Mouse (Mus musculus) testis, postnatal 10 days (tissue): ENCODE measurements around the gene Msi1.
"Not testable (repeated sequence)": the region's sequence is repeated elsewhere in the genome, so short reads cannot be mapped to it uniquely, and the experiment has no call there.

Experiments
- DNase-seq: peaks from one replicate; pipeline ENCODE4 v3.0.0; 2021; ENCODE audit warnings: low spot score

The Msi1 gene

DNA sequence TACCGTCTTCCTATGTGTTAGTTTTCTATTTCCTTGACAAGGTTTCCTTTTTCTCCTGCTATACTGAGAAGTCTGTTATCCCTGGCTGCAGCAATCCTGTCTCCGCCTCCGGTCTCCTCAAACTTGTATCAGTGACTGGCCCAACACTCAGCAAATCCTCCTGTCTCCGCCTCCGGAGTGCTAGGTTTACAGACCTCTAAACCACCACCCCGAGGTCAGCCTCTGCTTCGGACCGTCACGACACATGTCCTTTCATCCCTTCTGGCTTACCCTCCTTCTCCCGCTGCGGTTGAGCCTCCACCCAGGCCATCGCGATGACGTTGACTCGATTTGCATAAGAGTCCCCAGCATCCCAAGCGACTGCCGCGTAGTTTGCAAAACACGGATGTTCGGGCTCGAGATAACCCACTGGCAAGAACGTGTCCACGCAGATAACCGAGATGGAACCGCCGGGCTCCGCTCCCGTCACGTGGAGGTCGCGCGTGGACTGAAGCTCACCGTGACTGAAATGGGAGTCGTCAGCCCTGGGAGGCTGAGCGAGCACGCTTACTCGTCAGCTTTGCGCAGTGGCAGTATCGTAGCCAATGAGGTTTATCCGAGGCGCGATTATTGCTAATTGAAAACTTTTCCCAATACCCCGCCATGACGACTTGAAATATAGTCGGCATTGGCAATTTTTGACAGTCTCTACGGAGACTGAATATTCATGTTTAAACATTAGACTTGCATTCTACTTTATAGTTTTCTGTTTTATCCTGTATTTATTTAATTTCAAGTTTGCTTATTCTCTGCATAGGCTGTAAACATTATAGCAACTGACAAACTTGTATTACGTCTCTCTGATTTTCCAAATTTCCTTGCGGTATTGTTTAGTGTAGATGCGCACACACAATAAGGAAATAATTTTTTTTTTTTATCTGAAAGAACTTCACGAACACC lies 60.6 kb downstream of the Msi1 start:
- peak; percentile 86 for DNase-seq

DNA sequence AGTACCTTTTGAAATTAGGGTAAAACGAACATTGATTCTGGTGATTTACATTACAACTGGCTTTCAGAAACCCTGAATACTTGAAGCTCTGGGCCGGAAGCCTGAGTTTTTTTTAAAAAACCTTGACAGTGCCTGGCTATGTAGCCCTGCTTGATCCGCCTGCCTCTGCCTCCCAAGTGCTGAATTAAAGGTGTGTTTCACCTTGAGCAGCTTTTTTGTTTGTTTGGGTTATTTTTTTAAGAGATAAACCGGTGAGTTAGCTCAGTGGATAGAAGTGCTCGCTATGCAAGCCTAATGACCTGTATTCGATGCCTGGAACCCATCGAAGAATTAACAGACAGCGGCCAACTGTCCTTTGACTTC lies 61.2 kb downstream of the Msi1 start:
- DNase-seq, result no peak

DNA sequence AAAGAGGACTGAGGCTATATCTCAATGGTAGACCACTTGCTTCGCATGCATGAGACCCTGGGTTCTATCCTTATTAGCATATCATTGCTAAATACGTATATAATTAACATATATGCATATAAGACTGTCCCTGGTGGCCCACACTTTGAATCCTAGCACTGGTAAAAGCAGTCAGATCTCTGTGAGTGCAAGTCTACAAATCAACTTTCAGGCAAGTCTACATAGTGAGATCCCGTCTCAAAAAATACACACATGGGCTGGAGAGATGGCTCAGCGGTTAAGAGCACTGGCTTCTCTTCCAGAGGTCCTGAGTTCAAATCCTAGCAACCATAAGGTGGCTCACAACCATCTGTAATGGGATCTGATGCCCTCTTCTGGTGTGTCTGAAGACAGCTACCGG lies 61.7 kb downstream of the Msi1 start:
- no peak for DNase-seq

DNA sequence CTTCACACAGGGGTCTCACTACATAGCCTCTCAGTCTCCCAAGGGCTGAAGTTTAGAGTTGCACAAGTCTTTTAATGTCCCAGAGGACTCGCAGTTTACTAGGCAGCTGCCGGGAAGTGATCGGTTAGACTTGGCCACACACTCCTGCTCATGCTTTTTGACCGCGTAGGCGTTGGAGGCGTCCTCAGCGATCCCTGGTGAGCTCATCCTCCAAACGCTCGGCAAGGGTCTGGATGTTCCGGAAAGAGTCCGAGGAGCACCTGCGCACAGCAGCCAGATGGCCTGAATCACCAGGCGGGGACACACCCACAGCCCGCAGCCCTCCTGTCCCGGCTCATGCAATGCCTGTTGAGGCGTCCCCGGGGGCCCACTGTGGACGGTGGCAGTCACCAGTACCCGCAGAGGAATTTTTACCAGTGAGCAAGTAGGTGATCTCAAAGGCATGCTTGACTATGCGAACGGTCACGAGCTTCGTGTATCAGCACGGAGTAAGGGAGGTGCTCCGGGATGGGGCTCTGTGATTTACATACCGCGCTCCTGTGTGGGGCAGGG lies 62.4 kb downstream of the Msi1 start:
- DNase-seq, result peak; percentile 79

DNA sequence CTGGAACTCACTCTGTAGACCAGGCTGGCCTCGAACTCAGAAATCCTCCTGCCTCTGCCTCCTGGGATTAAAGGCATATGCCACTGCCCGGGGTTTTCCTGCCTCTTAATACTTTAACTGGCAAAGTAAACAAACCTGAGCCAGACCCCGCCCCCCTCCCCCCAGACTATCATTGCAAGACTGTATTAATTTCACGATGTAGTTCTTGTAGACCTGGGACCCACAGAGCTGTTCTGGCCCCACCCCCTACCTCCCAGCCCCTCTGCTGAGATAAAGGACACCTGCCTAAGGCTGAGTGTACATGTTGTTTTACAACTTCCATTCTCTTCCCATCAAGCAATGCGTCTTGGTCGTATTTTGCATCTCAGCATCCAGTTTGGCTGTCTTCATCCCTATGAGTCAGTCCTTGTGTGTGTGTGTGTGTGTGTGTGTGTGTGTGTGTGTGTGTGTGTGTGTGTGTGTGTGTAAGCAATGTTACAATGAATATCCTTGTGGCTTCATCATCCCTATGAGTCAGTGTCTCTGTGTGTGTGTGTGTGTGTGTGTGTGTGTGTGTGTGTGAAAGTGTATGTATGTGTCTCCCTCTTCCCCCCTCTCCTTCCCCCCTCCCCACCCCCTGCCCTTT lies 63.4 kb downstream of the Msi1 start:
- DNase-seq, result peak; percentile 42

DNA sequence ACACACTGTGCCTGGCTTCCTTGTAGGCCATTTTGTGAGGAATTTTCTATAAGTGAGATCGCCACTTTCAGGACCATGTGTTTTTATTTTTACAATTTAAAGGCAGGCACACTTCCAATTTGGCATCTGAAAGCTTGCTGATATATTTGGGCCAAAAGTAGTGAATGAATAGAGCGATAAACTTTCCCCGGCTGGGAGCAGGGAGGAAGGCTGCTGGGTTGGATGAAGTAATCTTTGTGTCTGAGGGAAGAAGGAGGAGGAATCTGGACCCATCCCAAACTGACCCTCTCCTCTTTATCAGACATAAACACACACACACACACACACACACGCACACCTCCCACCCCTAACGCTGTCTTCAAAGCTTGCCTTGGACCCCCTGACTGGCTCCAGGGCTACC lies 64.0 kb downstream of the Msi1 start:
- DNase-seq, result peak; percentile 39

DNA sequence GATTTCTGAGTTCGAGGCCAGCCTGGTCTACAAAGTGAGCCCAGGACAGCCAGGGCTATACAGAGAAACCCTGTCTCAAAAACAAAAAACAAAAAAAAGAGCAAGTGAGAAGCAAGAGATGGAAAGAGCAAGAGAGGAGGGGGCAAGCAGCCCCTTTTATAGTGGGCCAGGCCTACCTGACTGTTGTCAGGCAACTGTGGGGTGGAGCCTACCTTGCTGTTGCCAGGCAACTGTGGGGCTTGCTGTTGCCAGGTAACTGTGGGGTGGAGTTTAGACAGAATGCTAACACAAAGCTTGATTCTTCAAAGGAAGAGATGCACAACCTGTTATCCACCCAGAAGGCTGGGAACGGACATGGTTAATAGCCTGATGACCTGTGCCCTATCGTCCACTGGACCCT lies 66.2 kb downstream of the Msi1 start:
- DNase-seq, result not testable (repeated sequence)

DNA sequence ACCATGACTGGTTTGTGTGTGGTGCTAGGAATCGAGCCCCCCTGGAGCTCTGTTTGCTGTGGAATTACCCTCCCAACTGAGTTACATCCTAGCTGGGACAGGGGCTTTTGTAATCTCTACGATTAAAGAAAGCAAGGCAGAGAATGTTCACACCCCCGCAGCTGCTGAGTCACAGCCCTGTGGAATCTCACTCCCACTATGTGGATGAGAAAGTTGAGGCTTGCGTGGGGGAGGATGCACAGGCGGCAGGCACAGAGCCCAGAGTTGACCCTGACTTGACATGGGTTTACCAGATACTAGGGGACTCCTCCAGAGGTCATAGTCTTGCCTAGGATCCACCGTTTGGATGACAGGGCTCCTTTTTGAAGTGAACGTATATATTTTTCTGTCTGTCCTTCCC lies 67.6 kb downstream of the Msi1 start:
- DNase-seq, result no peak

DNA sequence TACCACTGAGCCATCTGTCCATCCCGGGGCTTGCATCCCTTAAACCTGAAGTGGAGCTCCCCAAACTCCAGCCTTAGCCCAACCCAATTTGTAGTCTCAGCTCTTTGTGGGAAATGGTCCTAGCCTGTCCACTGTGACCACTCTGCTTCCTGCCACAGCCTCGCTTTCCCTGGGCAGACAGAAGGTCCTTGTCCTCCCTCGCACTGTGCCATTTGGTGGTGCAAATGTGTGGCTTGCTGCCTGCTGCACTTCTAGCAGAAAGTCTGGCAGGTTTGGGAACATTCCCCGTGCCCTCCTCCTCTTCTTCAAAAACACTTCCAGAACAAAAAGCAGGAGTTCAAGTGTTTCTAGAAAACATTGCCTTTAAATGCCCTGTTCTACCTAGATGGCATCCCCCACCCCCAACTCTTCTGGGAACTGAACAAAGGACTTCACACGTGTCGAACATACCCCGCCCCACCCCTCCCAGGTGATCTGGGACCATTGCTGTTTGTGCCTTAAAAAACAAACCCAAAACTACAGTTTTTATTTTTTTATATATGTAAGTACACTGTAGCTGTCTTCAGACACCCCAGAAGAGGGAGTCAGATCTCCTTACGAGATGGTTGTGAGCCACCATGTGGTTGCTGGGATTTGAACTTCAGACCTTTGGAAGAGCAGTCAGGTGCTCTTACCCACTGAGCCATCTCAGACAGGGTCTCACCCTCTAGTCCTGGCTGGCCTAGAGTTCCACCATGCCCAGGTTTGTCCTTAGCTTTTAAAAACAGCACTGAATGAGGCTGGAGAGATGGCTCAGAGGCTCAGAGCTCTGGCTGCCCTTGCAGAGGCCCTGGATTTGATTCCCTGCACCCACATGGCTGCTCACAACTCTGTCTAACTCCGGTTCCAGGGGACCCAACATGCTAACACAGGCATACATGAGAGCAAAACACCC lies 69.2 kb downstream of the Msi1 start:
- DNase-seq, result no peak

DNA sequence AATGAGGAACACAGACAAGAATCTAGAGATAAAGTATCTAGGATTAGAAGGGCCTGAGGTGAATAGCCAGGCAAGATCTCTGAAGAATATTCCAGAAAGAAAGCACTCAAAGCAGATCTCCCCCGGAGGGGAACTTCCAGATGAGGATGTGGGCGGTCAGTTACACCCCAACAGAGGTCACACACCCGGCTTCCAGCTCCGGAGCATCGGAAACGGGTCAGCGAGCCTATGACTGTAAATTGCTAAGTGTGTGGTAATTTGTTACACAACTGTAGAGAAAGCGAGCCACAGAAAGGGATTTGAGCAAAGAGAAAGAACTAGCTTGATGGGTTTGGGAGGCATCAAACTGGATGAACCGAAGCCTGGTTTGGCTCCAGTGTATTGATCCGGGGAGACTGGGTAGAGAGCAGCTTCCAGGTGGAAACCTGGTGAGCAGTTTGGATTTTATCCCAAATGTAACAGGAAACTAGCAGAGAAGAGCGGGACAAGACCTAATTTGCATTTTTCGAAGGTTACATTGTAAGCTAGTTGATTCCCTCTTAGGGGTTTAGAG lies 71.1 kb downstream of the Msi1 start:
- DNase-seq, result no peak

DNA sequence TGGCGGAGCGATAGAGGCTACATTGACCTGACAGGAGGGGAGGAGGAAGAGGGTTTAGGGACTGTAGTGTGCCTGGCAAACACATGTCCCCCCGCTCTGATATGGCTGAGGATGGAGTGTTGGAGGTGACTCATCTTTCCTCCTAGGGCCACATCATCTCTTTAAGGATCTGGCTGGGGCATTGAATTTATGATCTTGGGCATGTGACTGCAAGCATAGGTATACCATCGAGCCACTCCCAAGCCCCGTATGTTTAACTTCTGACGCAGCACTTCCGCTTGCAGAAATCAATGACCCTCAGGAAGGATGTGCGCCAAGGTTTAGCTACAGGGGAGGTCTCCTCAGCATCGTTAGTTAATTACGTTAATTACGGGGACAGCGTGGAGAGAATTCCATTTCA lies 73.6 kb downstream of the Msi1 start:
- DNase-seq, result no peak
